Mouse (Mus musculus) liver, embryonic 14.5 days (tissue): ENCODE results near the gene Hdac11. TPM values are rescaled to one million over a fixed set of nuclear protein-coding genes. Genes with fewer than 3 reads are reported as not detected.
A peak's percentile ranks its signal among the peaks of the same experiment; 100 is the strongest.

Source experiments
- ATAC-seq: fragments of 200-750 bp; cut with Nextera tagmentation; 2 replicates; pipeline ENCODE4 v1.8.0; 2017; ENCODE audit warnings: moderate number of reproducible peaks, mild to moderate bottlenecking, moderate library complexity; ENCODE audit not compliant: insufficient read depth
- DNase-seq, 3 experiments: peaks; one replicate each; pipeline ENCODE4 v3.0.0-alpha.2; 2012 to 2013; ENCODE audit warnings: low read depth in 3 of 3, low spot score in 3 of 3
- H3K27ac ChIP-seq: fragments of 300-500 bp; sonication (generic); 2 replicates; pipeline ENCODE4 v1.5.1; 2014; ENCODE audit warnings: moderate library complexity, mild to moderate bottlenecking, control low read depth, inconsistent platforms
- H3K27me3 ChIP-seq: fragments of 300-500 bp; sonication (generic); 2 replicates; pipeline ENCODE4 v1.6.1; 2014; ENCODE audit warnings: mild to moderate bottlenecking, low read length, moderate library complexity; ENCODE audit not compliant: control insufficient read depth, insufficient read depth
- H3K36me3 ChIP-seq: fragments of 300-500 bp; sonication (generic); replicated peaks from 2 replicates; pipeline ENCODE4 v1.6.1; 2014; ENCODE audit warnings: low read depth; ENCODE audit not compliant: control insufficient read depth, insufficient read depth
- H3K4me1 ChIP-seq, 2 experiments: fragments of 200-500 bp in 1 of 2; fragments of 300-500 bp in 1 of 2; sonication (generic) in 1 of 2; replicated peaks; 2 replicates each; pipeline ENCODE4 v1.6.1; 2012 to 2014; ENCODE audit warnings: antibody characterized with exemption in 1 of 2, inconsistent platforms in 1 of 2, low read length in 1 of 2; ENCODE audit not compliant: control insufficient read depth in 2 of 2, insufficient read depth in 2 of 2
- H3K4me2 ChIP-seq: fragments of 300-500 bp; sonication (generic); 2 replicates; pipeline ENCODE4 v1.6.1; 2014; ENCODE audit warnings: low read depth, mild to moderate bottlenecking, control low read depth, moderate library complexity
- H3K4me3 ChIP-seq, 2 experiments: fragments of 200-500 bp in 1 of 2; fragments of 300-500 bp in 1 of 2; sonication (generic) in 1 of 2; 2 replicates each; pipeline ENCODE4 v1.5.1; 2012 to 2014; ENCODE audit warnings: low read depth in 2 of 2, low read length in 2 of 2, mild to moderate bottlenecking in 2 of 2, control low read depth in 1 of 2, inconsistent platforms in 1 of 2, moderate library complexity in 1 of 2; ENCODE audit not compliant: insufficient read depth in 1 of 2
- H3K9ac ChIP-seq: fragments of 300-500 bp; sonication (generic); replicated peaks from 2 replicates; pipeline ENCODE4 v1.6.1; 2014; ENCODE audit warnings: mild to moderate bottlenecking, control low read depth, moderate library complexity
- H3K9me3 ChIP-seq: fragments of 300-500 bp; sonication (generic); 2 replicates; pipeline ENCODE4 v1.6.1; 2016; ENCODE audit warnings: low read length, mixed read lengths; ENCODE audit not compliant: control insufficient read depth
- CTCF ChIP-seq: IDR thresholded peaks from 2 replicates; pipeline ENCODE4 v1.5.1; 2016; ENCODE audit warnings: antibody characterized with exemption, low read depth, control low read depth
- EP300 ChIP-seq: IDR thresholded peaks from 2 replicates; pipeline ENCODE4 v1.6.1; 2016; ENCODE audit warnings: antibody characterized with exemption, low read depth
- WGBS: fragments of 180-500 bp; shearing (Covaris S2); extraction: QIAGEN DNeasy Blood & Tissue Kit; methylation state at CpG from one replicate; pipeline ENCODE4 v1.1.7; 2014; ENCODE audit not compliant: insufficient replicate concordance; 5-methylcytosine and 5-hydroxymethylcytosine counted together
- polyA plus RNA-seq, 2 experiments: library from polyadenylated mRNA; depleted of rRNA in 1 of 2; stranded (reverse) in 1 of 2; unstranded in 1 of 2; fragments of >200 nt; fragmentation: Nextera tagmentation in 1 of 2; extraction: Ambion mirVana in 1 of 2; gene quantifications; 2 replicates each; pipeline versions ENCODE4 v1.2.1 to v1.2.3; 2012 to 2014

Hdac11 gene
- polyA plus RNA-seq, 2 experiments = 4.8 to 12.1 TPM

DNA sequence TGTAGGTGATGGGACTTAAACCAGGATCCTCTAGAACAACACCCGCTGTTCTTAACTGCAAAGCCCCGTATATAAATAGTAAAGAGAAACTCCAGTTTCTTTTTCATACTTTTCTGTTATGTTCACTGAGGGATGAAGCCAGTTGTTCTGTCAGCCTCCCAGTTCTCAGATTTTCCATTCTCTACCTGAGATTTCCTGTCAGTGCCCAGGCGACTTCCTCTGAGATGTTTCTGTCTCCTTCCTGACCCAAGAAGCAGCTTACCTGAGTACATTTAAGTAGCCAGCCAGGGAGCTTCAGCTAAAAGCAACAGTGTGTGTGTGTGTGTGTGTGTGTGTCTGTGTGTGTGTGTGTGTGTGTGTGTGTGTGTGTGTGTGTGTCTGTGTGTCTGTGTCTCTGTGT, 33.0 kb upstream of the Hdac11 start:
- no peaks in the 10 kb centered on the region for H3K36me3 ChIP-seq
- H3K9me3 ChIP-seq = peaks cover 2% of the 10 kb centered on the region; the same call in 1 of the 2 replicates
- no peak overlapping the region for H3K27ac ChIP-seq
- ATAC-seq (no peak), DNase-seq (no peak)
- H3K4me2 ChIP-seq = no peak overlapping the region
- no peak overlapping the region for H3K4me3 ChIP-seq
- TF ChIP-seq EP300 (no peak), CTCF (no peak)
- H3K4me1 ChIP-seq = peaks cover 6 to 12% of the 10 kb centered on the region in 2 experiments; a peak in 3 of 4 replicates
- WGBS = 60% methylated on average over 3 of the region's 3 CpGs
- H3K9ac ChIP-seq = no peak overlapping the region
- H3K27me3 ChIP-seq = peaks cover 16% of the 10 kb centered on the region

GRCm38 (mm10) chr6:91124286-91125227, 31.9 kb upstream of the Hdac11 start:
- no peak overlapping the region for H3K4me2 ChIP-seq
- H3K4me3 ChIP-seq = no peak overlapping the region
- WGBS = 24% methylated on average over 7 of the region's 7 CpGs
- no peak for ATAC-seq
- peaks cover 16% of the 10 kb centered on the region for H3K27me3 ChIP-seq
- H3K36me3 ChIP-seq = no peaks in the 10 kb centered on the region
- no peak overlapping the region for H3K27ac ChIP-seq
- H3K9me3 ChIP-seq = peaks cover 5% of the 10 kb centered on the region
- TF ChIP-seq EP300 = no peak
- TF ChIP-seq CTCF = no peak
- DNase-seq = no peak
- H3K4me1 ChIP-seq = peaks cover 4 to 12% of the 10 kb centered on the region in 2 experiments; a peak in 3 of 4 replicates
- no peak overlapping the region for H3K9ac ChIP-seq

DNA sequence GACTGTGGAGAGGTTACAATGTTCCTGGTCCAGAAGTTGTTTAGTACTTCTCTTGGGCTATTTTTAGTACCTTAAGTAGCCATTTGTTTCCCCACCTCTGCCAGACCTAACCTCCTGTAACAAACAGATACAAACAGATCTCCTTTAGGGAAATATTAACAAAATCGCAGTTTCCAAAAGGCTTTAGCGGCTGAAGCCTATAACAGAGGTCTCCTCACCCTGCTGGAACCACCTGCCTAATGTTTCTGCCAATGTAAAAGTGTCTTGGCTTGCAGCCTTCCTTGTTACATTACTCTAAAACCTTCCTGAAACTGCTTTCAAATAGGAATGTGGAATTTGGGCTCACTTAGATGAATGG, 31.3 kb upstream of the Hdac11 start:
- Histone ChIP-seq H3K4me1 (peaks cover 4 to 15% of the 10 kb centered on the region in 2 experiments; a peak in 3 of 4 replicates), H3K9ac (no peak overlapping the region), H3K36me3 (no peaks in the 10 kb centered on the region), H3K27ac (no peak overlapping the region), H3K4me3 (no peak overlapping the region), H3K9me3 (peaks cover 5% of the 10 kb centered on the region), H3K4me2 (no peak overlapping the region), H3K27me3 (peaks cover 16% of the 10 kb centered on the region)
- DNase-seq (no peak), ATAC-seq (no peak)
- no peak for TF ChIP-seq EP300
- 54% methylated on average over 2 of the region's 2 CpGs for WGBS

- DNase-seq = no peak
- H3K27me3 ChIP-seq = peaks cover 16% of the 10 kb centered on the region
- H3K4me2 ChIP-seq = no peak overlapping the region
- H3K27ac ChIP-seq = no peak overlapping the region
- ATAC-seq = no peak
- TF ChIP-seq CTCF (peak; percentile 68), EP300 (no peak)
- H3K36me3 ChIP-seq = no peaks in the 10 kb centered on the region
- H3K9ac ChIP-seq = no peak overlapping the region
- H3K9me3 ChIP-seq = peaks cover 2% of the 10 kb centered on the region; the same call in 1 of the 2 replicates
- H3K4me1 ChIP-seq = peaks cover 7 to 15% of the 10 kb centered on the region in 2 experiments
- H3K4me3 ChIP-seq = no peak overlapping the region
- WGBS = 34% methylated on average over 4 of the region's 4 CpGs
Measured at GRCm38 (mm10) chr6:91128996-91129395, 27.5 kb upstream of the Hdac11 start.

DNA sequence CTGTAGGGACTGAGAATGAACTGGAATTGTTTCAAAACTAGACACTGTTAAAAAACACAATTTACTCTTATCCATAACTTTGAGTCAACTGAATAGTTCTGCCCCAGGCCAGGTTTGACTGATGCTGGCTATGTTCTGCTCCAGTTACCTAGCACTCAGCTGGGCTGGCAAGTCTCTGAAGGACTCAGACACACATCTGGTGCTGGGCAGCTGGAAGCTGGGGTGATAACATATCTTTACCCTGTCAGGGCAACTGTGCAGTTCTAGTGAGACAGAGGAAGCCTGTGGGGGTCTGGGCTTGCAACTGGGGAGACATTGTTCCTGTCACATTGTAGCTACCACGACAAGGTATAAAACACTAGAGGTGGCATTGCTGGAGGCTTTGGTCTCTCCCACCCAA, 25.6 kb upstream of the Hdac11 start:
- Histone ChIP-seq H3K4me2 (no peak overlapping the region), H3K9me3 (peaks cover 2% of the 10 kb centered on the region; the same call in 1 of the 2 replicates), H3K27me3 (peaks cover 11% of the 10 kb centered on the region), H3K36me3 (no peaks in the 10 kb centered on the region), H3K4me3 (no peak overlapping the region), H3K9ac (no peak overlapping the region; the same call in 1 of the 2 replicates), H3K4me1 (peaks cover 7 to 13% of the 10 kb centered on the region in 2 experiments), H3K27ac (no peak overlapping the region)
- DNase-seq (no peak), ATAC-seq (peak; percentile 80)
- 12% methylated on average over 1 of the region's 1 CpGs for WGBS
- TF ChIP-seq EP300 (peak; percentile 73), CTCF (no peak)
